Mouse (Mus musculus): ENCODE results near the gene Zfp423.

Gene Zfp423

GRCm38 (mm10) chr8:87835411-87835821 is 124.0 kb downstream of the Zfp423 start:
- in situ Hi-C loops (cut with MboI): no loop called here

- in situ Hi-C loops (cut with MboI): no loop called here
Observed at GRCm38 (mm10) chr8:87834656-87835055, 124.7 kb downstream of the Zfp423 start.

GRCm38 (mm10) chr8:87833841-87834620 is 125.4 kb downstream of the Zfp423 start:
- in situ Hi-C loops (cut with MboI): no loop called here

- in situ Hi-C loops (cut with MboI): no loop called here
Observed at GRCm38 (mm10) chr8:87833339-87833738, 126.1 kb downstream of the Zfp423 start.

GRCm38 (mm10) chr8:87832381-87833325 is 126.7 kb downstream of the Zfp423 start:
- in situ Hi-C loops (cut with MboI): no loop called here

- in situ Hi-C loops (cut with MboI): no loop called here
Observed at GRCm38 (mm10) chr8:87831567-87831966, 127.8 kb downstream of the Zfp423 start.

GRCm38 (mm10) chr8:87831116-87831515 is 128.3 kb downstream of the Zfp423 start:
- in situ Hi-C loops (cut with MboI): no loop called here

GRCm38 (mm10) chr8:87830200-87830599 is 129.2 kb downstream of the Zfp423 start:
- in situ Hi-C loops (cut with MboI): no loop called here

GRCm38 (mm10) chr8:87826013-87826660 is 133.3 kb downstream of the Zfp423 start:
- in situ Hi-C loops (cut with MboI): no loop called here

GRCm38 (mm10) chr8:87823172-87823571 is 136.2 kb downstream of the Zfp423 start:
- in situ Hi-C loops (cut with MboI): no loop called here

- in situ Hi-C loops (cut with MboI): no loop called here
Observed at GRCm38 (mm10) chr8:87822690-87823089, 136.7 kb downstream of the Zfp423 start.

GRCm38 (mm10) chr8:87822175-87822574 is 137.2 kb downstream of the Zfp423 start:
- in situ Hi-C loops (cut with MboI): no loop called here

GRCm38 (mm10) chr8:87821655-87822054 is 137.7 kb downstream of the Zfp423 start:
- in situ Hi-C loops (cut with MboI): no loop called here

- in situ Hi-C loops (cut with MboI): no loop called here
Observed at GRCm38 (mm10) chr8:87819263-87819662, 140.1 kb downstream of the Zfp423 start.

GRCm38 (mm10) chr8:87818506-87818905 is 140.9 kb downstream of the Zfp423 start:
- in situ Hi-C loops (cut with MboI): no loop called here

GRCm38 (mm10) chr8:87816141-87816540 is 143.3 kb downstream of the Zfp423 start:
- in situ Hi-C loops (cut with MboI): no loop called here

- in situ Hi-C loops (cut with MboI): no loop called here
Observed at GRCm38 (mm10) chr8:87812661-87813060, 146.7 kb downstream of the Zfp423 start.

GRCm38 (mm10) chr8:87812069-87812449 is 147.3 kb downstream of the Zfp423 start:
- in situ Hi-C loops (cut with MboI): no loop called here

GRCm38 (mm10) chr8:87811399-87812068 is 147.9 kb downstream of the Zfp423 start:
- in situ Hi-C loops (cut with MboI): no loop called here

GRCm38 (mm10) chr8:87810771-87811170 is 148.6 kb downstream of the Zfp423 start:
- in situ Hi-C loops (cut with MboI): no loop called here

- in situ Hi-C loops (cut with MboI): no loop called here
Observed at GRCm38 (mm10) chr8:87804327-87804900, 155.0 kb downstream of the Zfp423 start.

Measured in mature B cell (primary cell).